Mouse (Mus musculus) ES-E14 (cell line): ENCODE measurements around the gene Esrrg.

Source experiments
- CHD2 ChIP-seq: IDR thresholded peaks from 2 replicates; pipeline ENCODE4 v1.6.1; 2014; ENCODE audit warnings: mild to moderate bottlenecking, low read depth, low read length, inconsistent platforms
- HCFC1 ChIP-seq: IDR thresholded peaks from 2 replicates; pipeline ENCODE4 v1.6.1; 2012; ENCODE audit warnings: low read length, inconsistent platforms, borderline replicate concordance; ENCODE audit not compliant: insufficient read depth
- MAFK ChIP-seq: IDR thresholded peaks from 2 replicates; pipeline ENCODE4 v1.6.1; 2014; ENCODE audit warnings: mild to moderate bottlenecking, low read depth, low read length, inconsistent platforms; ENCODE audit not compliant: insufficient read depth
- ZC3H11A ChIP-seq: IDR thresholded peaks from 2 replicates; pipeline ENCODE4 v1.6.1; 2012; ENCODE audit warnings: low read depth, mild to moderate bottlenecking, inconsistent platforms, low read length, borderline replicate concordance

- TF ChIP-seq MAFK, result no peak
- no peak for TF ChIP-seq HCFC1
- no peak for TF ChIP-seq ZC3H11A
- TF ChIP-seq CHD2, result no peak
These were observed 217.0 kb downstream of the Esrrg start for GRCm38 (mm10) chr1:187825421-187826097.
